Mouse (Mus musculus): ENCODE measurements at regions not wholly inside any gene's neighbourhood (a gene's known extent, or its start where the extent isn't known, plus 50 kb on each side); places are given as distances from the start of the nearest gene placed in this dataset.

DNA sequence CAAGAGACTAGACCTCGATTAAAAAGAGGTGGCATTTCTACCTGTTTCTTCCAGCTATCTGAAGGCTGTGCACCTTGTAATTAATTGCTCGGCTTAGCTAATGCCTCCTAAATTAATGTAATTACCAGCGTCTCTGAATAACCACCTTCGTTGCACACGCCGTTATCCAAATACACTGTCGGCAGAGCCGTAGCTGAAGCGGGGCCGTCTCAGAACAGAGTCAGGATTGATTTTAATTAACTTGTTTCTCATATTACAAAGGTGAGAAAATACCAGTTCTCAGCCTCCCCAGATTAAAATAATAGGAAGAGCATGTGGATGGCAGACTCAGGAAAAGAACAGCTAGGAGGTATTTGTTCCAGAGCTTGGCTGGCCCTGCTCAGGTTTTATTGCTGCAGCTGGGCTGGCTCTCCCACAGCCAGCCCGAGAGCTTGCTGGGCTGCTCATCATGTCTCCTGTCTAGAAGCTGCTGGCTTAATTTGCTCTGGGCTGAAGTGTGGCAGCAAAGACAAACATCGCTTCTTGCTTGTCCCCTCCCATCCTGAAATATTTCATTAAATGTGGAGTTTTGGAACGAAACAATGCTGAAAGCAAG, 282.5 kb downstream of the Cbln1 start:
- Histone ChIP-seq H3K27me3 (replicated peaks; ENCODE audit: insufficient read depth, low read length) (no peaks in the 10 kb centered on the region), H3K4me3 (ENCODE audit: low read depth, low read length) (no peak overlapping the region), H3K27ac (ENCODE audit: low read length) (no peak overlapping the region), H3K36me3 (ENCODE audit: insufficient read depth, low read length) (no peaks in the 10 kb centered on the region), H3K4me1 (ENCODE audit: insufficient read depth, low read depth, low read length) (no peaks in the 10 kb centered on the region), H3K4me2 (replicated peaks; ENCODE audit: low read depth, low read length) (no peak overlapping the region), H3K9me3 (ENCODE audit: low read length) (no peaks in the 10 kb centered on the region), H3K9ac (replicated peaks; ENCODE audit: low read depth) (no peak overlapping the region)
- DNase-seq (ENCODE audit: low spot score): no peak
- ATAC-seq: no peak
- 80% methylated on average over 13 of the region's 13 CpGs for WGBS
- no peak for TF ChIP-seq EP300 (IDR thresholded peaks at IDR 0.05)
- TF ChIP-seq CTCF (IDR thresholded peaks at IDR 0.05): no peak

- Histone ChIP-seq H3K4me2 (replicated peaks; ENCODE audit: low read depth, low read length) (no peak overlapping the region), H3K27me3 (replicated peaks; ENCODE audit: insufficient read depth, low read length) (no peaks in the 10 kb centered on the region), H3K9ac (replicated peaks; ENCODE audit: low read depth) (no peak overlapping the region), H3K4me3 (ENCODE audit: low read depth, low read length) (no peak overlapping the region), H3K9me3 (ENCODE audit: low read length) (no peaks in the 10 kb centered on the region), H3K27ac (ENCODE audit: low read length) (no peak overlapping the region), H3K36me3 (ENCODE audit: insufficient read depth, low read length) (no peaks in the 10 kb centered on the region), H3K4me1 (ENCODE audit: insufficient read depth, low read depth, low read length) (no peaks in the 10 kb centered on the region)
- DNase-seq (ENCODE audit: low spot score) (no peak), ATAC-seq (no peak)
- no peak for TF ChIP-seq CTCF (IDR thresholded peaks at IDR 0.05)
- TF ChIP-seq EP300 (IDR thresholded peaks at IDR 0.05): no peak
- 56% methylated on average over 4 of the region's 4 CpGs for WGBS
These were observed 289.5 kb downstream of the Cbln1 start for GRCm38 (mm10) chr8:87182888-87183287.

- no peaks in the 10 kb centered on the region for H3K27me3 ChIP-seq (replicated peaks; ENCODE audit: insufficient read depth, low read length)
- TF ChIP-seq EP300 (IDR thresholded peaks at IDR 0.05): no peak
- TF ChIP-seq CTCF (IDR thresholded peaks at IDR 0.05): no peak
- no peaks in the 10 kb centered on the region for H3K36me3 ChIP-seq (ENCODE audit: insufficient read depth, low read length)
- H3K4me1 ChIP-seq (ENCODE audit: insufficient read depth, low read depth, low read length): no peaks in the 10 kb centered on the region
- no peak overlapping the region for H3K27ac ChIP-seq (ENCODE audit: low read length)
- ATAC-seq (no peak), DNase-seq (ENCODE audit: low spot score) (no peak)
- H3K9me3 ChIP-seq (ENCODE audit: low read length): no peaks in the 10 kb centered on the region
- H3K9ac ChIP-seq (replicated peaks; ENCODE audit: low read depth): no peak overlapping the region
- H3K4me3 ChIP-seq (ENCODE audit: low read depth, low read length): no peak overlapping the region
- 64% methylated on average over 4 of the region's 4 CpGs for WGBS
- no peak overlapping the region for H3K4me2 ChIP-seq (replicated peaks; ENCODE audit: low read depth, low read length)
These were observed 293.5 kb upstream of the N4bp1 start for GRCm38 (mm10) chr8:87178561-87178960.

DNA sequence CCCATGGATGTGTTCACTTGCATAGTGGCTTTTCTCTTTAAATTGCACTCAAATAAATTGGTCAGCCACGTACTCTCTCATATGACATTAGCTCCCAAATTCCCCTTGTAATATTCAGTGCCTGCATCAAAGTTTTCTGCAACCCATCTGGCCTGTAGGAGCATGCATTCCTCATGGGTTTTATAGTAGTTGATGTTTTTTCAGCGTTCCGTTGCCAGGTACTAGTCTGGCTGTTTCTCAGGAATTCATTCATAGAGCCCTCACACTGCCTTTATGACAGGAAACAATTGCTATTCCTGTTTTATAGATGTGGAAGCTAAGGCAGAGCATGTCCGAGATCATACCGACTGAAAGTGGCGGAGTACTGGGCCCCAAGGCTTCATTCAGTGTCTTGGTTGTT, 292.6 kb upstream of the N4bp1 start:
- H3K4me2 ChIP-seq (replicated peaks; ENCODE audit: low read depth, low read length): no peak overlapping the region
- WGBS: 84% methylated on average over 6 of the region's 6 CpGs
- no peak for ATAC-seq
- no peaks in the 10 kb centered on the region for H3K27me3 ChIP-seq (replicated peaks; ENCODE audit: insufficient read depth, low read length)
- H3K9me3 ChIP-seq (ENCODE audit: low read length): no peaks in the 10 kb centered on the region
- H3K4me3 ChIP-seq (ENCODE audit: low read depth, low read length): no peak overlapping the region
- H3K9ac ChIP-seq (replicated peaks; ENCODE audit: low read depth): no peak overlapping the region
- H3K27ac ChIP-seq (ENCODE audit: low read length): no peak overlapping the region
- no peaks in the 10 kb centered on the region for H3K4me1 ChIP-seq (ENCODE audit: insufficient read depth, low read depth, low read length)
- no peak for DNase-seq (ENCODE audit: low spot score)
- TF ChIP-seq CTCF (IDR thresholded peaks at IDR 0.05): no peak
- TF ChIP-seq EP300 (IDR thresholded peaks at IDR 0.05): no peak
- H3K36me3 ChIP-seq (ENCODE audit: insufficient read depth, low read length): no peaks in the 10 kb centered on the region

- H3K27me3 ChIP-seq (replicated peaks; ENCODE audit: insufficient read depth, low read length): no peaks in the 10 kb centered on the region
- ATAC-seq (no peak), DNase-seq (ENCODE audit: low spot score) (no peak)
- no peak for TF ChIP-seq CTCF (IDR thresholded peaks at IDR 0.05)
- TF ChIP-seq EP300 (IDR thresholded peaks at IDR 0.05): no peak
- H3K4me3 ChIP-seq (ENCODE audit: low read depth, low read length): no peak overlapping the region
- H3K4me2 ChIP-seq (replicated peaks; ENCODE audit: low read depth, low read length): no peak overlapping the region
- H3K9me3 ChIP-seq (ENCODE audit: low read length): no peaks in the 10 kb centered on the region
- H3K9ac ChIP-seq (replicated peaks; ENCODE audit: low read depth): no peak overlapping the region
- no peaks in the 10 kb centered on the region for H3K36me3 ChIP-seq (ENCODE audit: insufficient read depth, low read length)
- no peaks in the 10 kb centered on the region for H3K4me1 ChIP-seq (ENCODE audit: insufficient read depth, low read depth, low read length)
- H3K27ac ChIP-seq (ENCODE audit: low read length): no peak overlapping the region
These were observed 290.0 kb upstream of the N4bp1 start for GRCm38 (mm10) chr8:87175097-87175496.

GRCm38 (mm10) chr8:87173720-87174119, 288.7 kb upstream of the N4bp1 start:
- TF ChIP-seq EP300 (IDR thresholded peaks at IDR 0.05) (no peak), CTCF (IDR thresholded peaks at IDR 0.05) (no peak)
- no peak for DNase-seq (ENCODE audit: low spot score)

GRCm38 (mm10) chr8:87166771-87167170, 281.7 kb upstream of the N4bp1 start:
- H3K4me1 ChIP-seq (ENCODE audit: insufficient read depth, low read depth, low read length): no peaks in the 10 kb centered on the region
- no peak overlapping the region for H3K27ac ChIP-seq (ENCODE audit: low read length)
- no peaks in the 10 kb centered on the region for H3K27me3 ChIP-seq (replicated peaks; ENCODE audit: insufficient read depth, low read length)
- no peak overlapping the region for H3K4me3 ChIP-seq (ENCODE audit: low read depth, low read length)
- WGBS: 41% methylated on average over 1 of the region's 1 CpGs
- ATAC-seq (no peak), DNase-seq (ENCODE audit: low spot score) (no peak)
- no peak overlapping the region for H3K4me2 ChIP-seq (replicated peaks; ENCODE audit: low read depth, low read length)
- H3K9ac ChIP-seq (replicated peaks; ENCODE audit: low read depth): no peak overlapping the region
- no peaks in the 10 kb centered on the region for H3K9me3 ChIP-seq (ENCODE audit: low read length)
- no peaks in the 10 kb centered on the region for H3K36me3 ChIP-seq (ENCODE audit: insufficient read depth, low read length)
- TF ChIP-seq EP300 (IDR thresholded peaks at IDR 0.05): no peak

More at GRCm38 (mm10) chr8:87173720-87174119, 288.7 kb upstream of the N4bp1 start:
- Histone ChIP-seq H3K9ac (replicated peaks; ENCODE audit: low read depth) (no peak overlapping the region), H3K4me2 (replicated peaks; ENCODE audit: low read depth, low read length) (no peak overlapping the region), H3K27ac (ENCODE audit: low read length) (no peak overlapping the region), H3K4me1 (ENCODE audit: insufficient read depth, low read depth, low read length) (no peaks in the 10 kb centered on the region), H3K4me3 (ENCODE audit: low read depth, low read length) (no peak overlapping the region), H3K9me3 (ENCODE audit: low read length) (no peaks in the 10 kb centered on the region), H3K27me3 (replicated peaks; ENCODE audit: insufficient read depth, low read length) (no peaks in the 10 kb centered on the region), H3K36me3 (ENCODE audit: insufficient read depth, low read length) (no peaks in the 10 kb centered on the region)
- ATAC-seq: no peak

All from lung, postnatal 0 days (tissue).